Mouse (Mus musculus): ENCODE results near the gene Acsf3.

- no peak for TF ChIP-seq CTCF (IDR thresholded peaks at IDR 0.05; ENCODE audit: low read depth, low read length)
- TF ChIP-seq GATA2 (IDR thresholded peaks at IDR 0.05; ENCODE audit: borderline replicate concordance, low read depth, low read length) = no peak
Observed at GRCm38 (mm10) chr8:122866231-122866630, 90.9 kb downstream of the Acsf3 start.

All from G1E (cell line).